Mouse (Mus musculus): ENCODE data around the gene Lrrc32.

- no peak for TF ChIP-seq CTCF (IDR thresholded peaks at IDR 0.05; ENCODE audit: low read depth, low read length)
- no peak for TF ChIP-seq POLR2A (IDR thresholded peaks at IDR 0.05; ENCODE audit: extremely low read depth, insufficient read depth, low read length)
Measured at GRCm38 (mm10) chr7:98439956-98440466, 49.1 kb upstream of the Lrrc32 start, which contains the start of gene Gucy2d.

Data from liver, adult 2 months (tissue).